ENCODE assay signal across 26 mouse cellular contexts in genomic region chr11:69563373-69563772, GRCm38 (mm10). TPM values are rescaled to one million over a fixed set of nuclear protein-coding genes. Genes with fewer than 3 reads are reported as not detected.
DNase-seq lines count a peak whose midpoint lies in the region; ATAC-seq and TF ChIP-seq lines count a peak whose summit lies in the region.
"Had no signal": no experiment of that assay in that cellular context is flagged by ENCODE, and none has a peak within 500 bp of the region (broad histone marks: within the 10 kb centered on the region; RNA-seq: fewer than 3 reads in every experiment).

No protein-coding gene starts in this region.

- no peak overlapping the region for H3K4me3 ChIP-seq in heart, embryonic 11.5 days (ENCODE audit: low read depth, low read length)
- H3K4me3 ChIP-seq in liver, embryonic 11.5 days (ENCODE audit: low read depth, low read length) = no peak overlapping the region
- H3K4me3 ChIP-seq in liver, postnatal 0 days (ENCODE audit: low read depth, low read length) = no peak overlapping the region
- no peak overlapping the region for H3K4me3 ChIP-seq in embryonic facial prominence, embryonic 11.5 days (ENCODE audit: low read depth, low read length)
- no peak overlapping the region for H3K4me3 ChIP-seq in limb, embryonic 14.5 days (replicated peaks; ENCODE audit: low read length)
- H3K4me3 ChIP-seq: hindbrain, embryonic 13.5 days; midbrain, embryonic 12.5 days had no signal

- peaks cover 6% of the 10 kb centered on the region; the same call in 1 of the 2 replicates for H3K27me3 ChIP-seq in heart, embryonic 11.5 days (ENCODE audit: control insufficient read depth, insufficient read depth, low read length)
- H3K27me3 ChIP-seq in liver, embryonic 11.5 days (replicated peaks; ENCODE audit: control insufficient read depth, insufficient read depth, low read length) = peaks cover 24% of the 10 kb centered on the region
- peaks cover 17% of the 10 kb centered on the region for H3K27me3 ChIP-seq in liver, postnatal 0 days (ENCODE audit: insufficient read depth, low read length)
- no peaks in the 10 kb centered on the region for H3K27me3 ChIP-seq in embryonic facial prominence, embryonic 11.5 days (ENCODE audit: control insufficient read depth, insufficient read depth, low read length)
- H3K27me3 ChIP-seq in limb, embryonic 14.5 days (ENCODE audit: control insufficient read depth, insufficient read depth, low read length) = no peaks in the 10 kb centered on the region
- H3K27me3 ChIP-seq: CH12.LX; hindbrain, embryonic 13.5 days had no signal

- no peak for TF ChIP-seq POLR2A in limb, embryonic 14.5 days (IDR thresholded peaks at IDR 0.05; ENCODE audit: borderline replicate concordance, extremely low read depth, insufficient read depth, insufficient read length)

- 49% methylated on average over 13 of the region's 13 CpGs for WGBS in heart, embryonic 11.5 days (ENCODE audit: insufficient replicate concordance)
- 68% methylated on average over 13 of the region's 13 CpGs for WGBS in liver, embryonic 11.5 days
- WGBS in liver, postnatal 0 days (ENCODE audit: insufficient replicate concordance) = 87% methylated on average over 13 of the region's 13 CpGs
- WGBS in embryonic facial prominence, embryonic 11.5 days = 62% methylated on average over 13 of the region's 13 CpGs
- WGBS in limb, embryonic 14.5 days = 43% methylated on average over 13 of the region's 13 CpGs

- no peak for TF ChIP-seq EP300 in liver, postnatal 0 days (IDR thresholded peaks at IDR 0.05; ENCODE audit: low read depth)

- no peak for DNase-seq in heart, adult 9 months (ENCODE audit: low spot score in 2 of 2)
- no peak for DNase-seq in liver, embryonic 11.5 days (ENCODE audit: low spot score)
- DNase-seq in liver, postnatal 0 days = no peak
- peak; percentile 60 for DNase-seq in embryonic facial prominence, embryonic 11.5 days (ENCODE audit: low spot score)
- DNase-seq in limb, embryonic 14.5 days (ENCODE audit: low spot score) = no peak
- no peak for DNase-seq in lung, postnatal 25 days (ENCODE audit: low spot score)
- DNase-seq: adrenal gland, adult 8-10 months; cerebellum, adult 18-20 months; cerebellum, postnatal 25 days; gastrocnemius, postnatal 25 days; heart, adult 18-20 months; heart, postnatal 10 days; kidney, adult 8-10 months; kidney, postnatal 14 days; layer of hippocampus, postnatal 36 days; liver; retina, postnatal 1 day; right cerebral cortex, postnatal 25 days; spleen, adult 18-20 months had no signal

- no peak overlapping the region for H3K9ac ChIP-seq in heart, embryonic 11.5 days (ENCODE audit: low read depth, low read length)
- H3K9ac ChIP-seq in liver, embryonic 11.5 days (ENCODE audit: low read depth, low read length) = no peak overlapping the region
- no peak overlapping the region for H3K9ac ChIP-seq in liver, postnatal 0 days (replicated peaks)
- no peak overlapping the region; the same call in 1 of the 2 replicates for H3K9ac ChIP-seq in embryonic facial prominence, embryonic 11.5 days (replicated peaks; ENCODE audit: low read length)
- no peak overlapping the region for H3K9ac ChIP-seq in limb, embryonic 14.5 days (ENCODE audit: low read depth, low read length, severe bottlenecking)
- H3K9ac ChIP-seq: hindbrain, embryonic 13.5 days; midbrain, embryonic 12.5 days had no signal

- H3K27ac ChIP-seq in heart, embryonic 11.5 days (ENCODE audit: low read depth, low read length) = peak overlapping the region; percentile 25; the same call in 1 of the 2 replicates
- H3K27ac ChIP-seq in liver, embryonic 11.5 days (ENCODE audit: low read depth, low read length) = peak overlapping the region; percentile 13; the same call in 1 of the 2 replicates
- no peak overlapping the region for H3K27ac ChIP-seq in liver, postnatal 0 days (ENCODE audit: low read depth)
- H3K27ac ChIP-seq in embryonic facial prominence, embryonic 11.5 days (replicated peaks; ENCODE audit: low read depth, low read length) = no peak overlapping the region; the same call in 1 of the 2 replicates
- peak overlapping the region; percentile 20; the same call in 1 of the 2 replicates for H3K27ac ChIP-seq in limb, embryonic 14.5 days (replicated peaks; ENCODE audit: low read depth, low read length)
- H3K27ac ChIP-seq: hindbrain, embryonic 13.5 days; midbrain, embryonic 12.5 days had no signal

- TF ChIP-seq CTCF in liver, postnatal 0 days (IDR thresholded peaks at IDR 0.05; ENCODE audit: low read depth) = no peak

- peaks cover 2% of the 10 kb centered on the region; the same call in 1 of the 2 replicates for H3K36me3 ChIP-seq in heart, embryonic 11.5 days (ENCODE audit: control insufficient read depth, insufficient read depth, low read length)
- peaks cover 11% of the 10 kb centered on the region; the same call in 1 of the 2 replicates for H3K36me3 ChIP-seq in liver, embryonic 11.5 days (ENCODE audit: control insufficient read depth, insufficient read depth, low read length)
- peaks cover 38% of the 10 kb centered on the region for H3K36me3 ChIP-seq in liver, postnatal 0 days (replicated peaks; ENCODE audit: insufficient read depth, low read length)
- H3K36me3 ChIP-seq in embryonic facial prominence, embryonic 11.5 days (replicated peaks; ENCODE audit: control insufficient read depth, insufficient read depth, low read depth, low read length) = peaks cover 2% of the 10 kb centered on the region
- H3K36me3 ChIP-seq in limb, embryonic 14.5 days (ENCODE audit: control insufficient read depth, insufficient read depth, low read length) = peaks cover 46% of the 10 kb centered on the region

- peak overlapping the region; percentile 22 for H3K4me2 ChIP-seq in heart, embryonic 11.5 days
- H3K4me2 ChIP-seq in liver, embryonic 11.5 days = no peak overlapping the region
- H3K4me2 ChIP-seq in liver, postnatal 0 days (ENCODE audit: low read depth, low read length) = no peak overlapping the region
- no peak overlapping the region for H3K4me2 ChIP-seq in embryonic facial prominence, embryonic 11.5 days (ENCODE audit: low read depth, low read length)
- no peak overlapping the region for H3K4me2 ChIP-seq in limb, embryonic 14.5 days (replicated peaks; ENCODE audit: low read depth, low read length, severe bottlenecking)
- H3K4me2 ChIP-seq: hindbrain, embryonic 13.5 days; midbrain, embryonic 12.5 days had no signal

- no peaks in the 10 kb centered on the region for H3K9me3 ChIP-seq in heart, embryonic 11.5 days (replicated peaks; ENCODE audit: control insufficient read depth, low read length)
- no peaks in the 10 kb centered on the region for H3K9me3 ChIP-seq in liver, embryonic 11.5 days (ENCODE audit: control insufficient read depth, low read length)
- no peaks in the 10 kb centered on the region for H3K9me3 ChIP-seq in liver, postnatal 0 days (ENCODE audit: low read length)
- H3K9me3 ChIP-seq in embryonic facial prominence, embryonic 11.5 days (replicated peaks; ENCODE audit: control insufficient read depth, low read length) = no peaks in the 10 kb centered on the region
- H3K9me3 ChIP-seq in limb, embryonic 14.5 days (ENCODE audit: control insufficient read depth, low read length) = no peaks in the 10 kb centered on the region
- H3K9me3 ChIP-seq: hindbrain, embryonic 13.5 days; midbrain, embryonic 12.5 days had no signal

- peaks cover 47% of the 10 kb centered on the region for H3K4me1 ChIP-seq in heart, embryonic 11.5 days (ENCODE audit: control insufficient read depth, insufficient read depth, low read length)
- H3K4me1 ChIP-seq in liver, embryonic 11.5 days (replicated peaks; ENCODE audit: control insufficient read depth, insufficient read depth, low read length) = peaks cover 34% of the 10 kb centered on the region
- peaks cover 9% of the 10 kb centered on the region; the same call in 1 of the 2 replicates for H3K4me1 ChIP-seq in liver, postnatal 0 days (ENCODE audit: insufficient read depth)
- H3K4me1 ChIP-seq in embryonic facial prominence, embryonic 11.5 days (ENCODE audit: control insufficient read depth, insufficient read depth, low read length) = peaks cover 7% of the 10 kb centered on the region; the same call in 1 of the 2 replicates
- H3K4me1 ChIP-seq in limb, embryonic 14.5 days (ENCODE audit: control insufficient read depth, insufficient read depth, low read length) = peaks cover 30% of the 10 kb centered on the region

- ATAC-seq in heart, embryonic 11.5 days (replicated peaks; ENCODE audit: insufficient number of reproducible peaks, low FRiP score, low TSS enrichment) = no peak
- ATAC-seq in liver, embryonic 11.5 days (replicated peaks; ENCODE audit: low FRiP score) = no peak
- ATAC-seq in liver, postnatal 0 days = no peak
- ATAC-seq in embryonic facial prominence, embryonic 11.5 days (replicated peaks; ENCODE audit: insufficient number of reproducible peaks, low FRiP score, low TSS enrichment, low read depth) = no peak
- no peak for ATAC-seq in limb, embryonic 14.5 days (ENCODE audit: low FRiP score, low read depth)
- ATAC-seq: activated CD4-positive, CD25-positive, alpha-beta regulatory T cell, adult 4 months; inflammation-experienced regulatory T-cells, adult 6 months; lung, postnatal 0 days had no signal

RNA-seq across cellular contexts. Expression of gene Efnb3, which starts 3.4 kb away (rescaled TPM):
- polyA plus RNA-seq in heart, embryonic 11.5 days (2014; fragmentation: Nextera tagmentation; extraction: Ambion mirVana) = 15.2 and 19.0 TPM in 2 replicates
- polyA plus RNA-seq in liver, embryonic 11.5 days (2014; fragmentation: Nextera tagmentation; extraction: Ambion mirVana) = 1.8 and 2.4 TPM in 2 replicates
- 0.19 and 0.20 TPM in 2 replicates for polyA plus RNA-seq in liver, postnatal 0 days (2015; fragmentation: Nextera tagmentation; extraction: Ambion mirVana)
- 11.2 and 11.3 TPM in 2 replicates for polyA plus RNA-seq in embryonic facial prominence, embryonic 11.5 days (2014; fragmentation: Nextera tagmentation; extraction: Ambion mirVana)
- polyA plus RNA-seq in limb, embryonic 14.5 days (2012; rRNA removed) = 57.6 and 78.1 TPM in 2 replicates
- 12.7 and 14.6 TPM in 2 replicates for polyA plus RNA-seq in limb, embryonic 14.5 days (2014; fragmentation: Nextera tagmentation; extraction: Ambion mirVana)

RNA-seq across cellular contexts. Expression of gene Dnah2, which starts 14.5 kb away (rescaled TPM):
- polyA plus RNA-seq in heart, embryonic 11.5 days (2014; fragmentation: Nextera tagmentation; extraction: Ambion mirVana) = 0.20 and 1.3 TPM in 2 replicates
- polyA plus RNA-seq in liver, embryonic 11.5 days (2014; fragmentation: Nextera tagmentation; extraction: Ambion mirVana) = 0.14 and 0.52 TPM in 2 replicates
- polyA plus RNA-seq in liver, postnatal 0 days (2015; fragmentation: Nextera tagmentation; extraction: Ambion mirVana) = 0.04 and 0.05 TPM in 2 replicates
- polyA plus RNA-seq in embryonic facial prominence, embryonic 11.5 days (2014; fragmentation: Nextera tagmentation; extraction: Ambion mirVana) = 1.5 and 2.1 TPM in 2 replicates
- polyA plus RNA-seq in limb, embryonic 14.5 days (2012; rRNA removed) = 4.5 and 4.7 TPM in 2 replicates
- 3.6 and 4.2 TPM in 2 replicates for polyA plus RNA-seq in limb, embryonic 14.5 days (2014; fragmentation: Nextera tagmentation; extraction: Ambion mirVana)

RNA-seq across cellular contexts. Expression of gene Wrap53, which starts 16.7 kb away (rescaled TPM):
- 20.3 and 22.9 TPM in 2 replicates for polyA plus RNA-seq in heart, embryonic 11.5 days (2014; fragmentation: Nextera tagmentation; extraction: Ambion mirVana)
- polyA plus RNA-seq in liver, embryonic 11.5 days (2014; fragmentation: Nextera tagmentation; extraction: Ambion mirVana) = 33.7 and 39.3 TPM in 2 replicates
- 8.1 and 10.0 TPM in 2 replicates for polyA plus RNA-seq in liver, postnatal 0 days (2015; fragmentation: Nextera tagmentation; extraction: Ambion mirVana)
- 40.2 and 40.9 TPM in 2 replicates for polyA plus RNA-seq in embryonic facial prominence, embryonic 11.5 days (2014; fragmentation: Nextera tagmentation; extraction: Ambion mirVana)
- polyA plus RNA-seq in limb, embryonic 14.5 days (2012; rRNA removed) = 19.0 and 25.1 TPM in 2 replicates
- 20.6 and 20.8 TPM in 2 replicates for polyA plus RNA-seq in limb, embryonic 14.5 days (2014; fragmentation: Nextera tagmentation; extraction: Ambion mirVana)

RNA-seq across cellular contexts. Expression of gene Trp53, which starts 16.8 kb away (rescaled TPM):
- 103 and 107 TPM in 2 replicates for polyA plus RNA-seq in heart, embryonic 11.5 days (2014; fragmentation: Nextera tagmentation; extraction: Ambion mirVana)
- polyA plus RNA-seq in liver, embryonic 11.5 days (2014; fragmentation: Nextera tagmentation; extraction: Ambion mirVana) = 196 and 198 TPM in 2 replicates
- polyA plus RNA-seq in liver, postnatal 0 days (2015; fragmentation: Nextera tagmentation; extraction: Ambion mirVana) = 32.6 and 33.5 TPM in 2 replicates
- polyA plus RNA-seq in embryonic facial prominence, embryonic 11.5 days (2014; fragmentation: Nextera tagmentation; extraction: Ambion mirVana) = 200 and 215 TPM in 2 replicates
- polyA plus RNA-seq in limb, embryonic 14.5 days (2012; rRNA removed) = 173 and 200 TPM in 2 replicates
- polyA plus RNA-seq in limb, embryonic 14.5 days (2014; fragmentation: Nextera tagmentation; extraction: Ambion mirVana) = 138 and 155 TPM in 2 replicates

RNA-seq across cellular contexts. Expression of gene Atp1b2, which starts 42.4 kb away (rescaled TPM):
- polyA plus RNA-seq in heart, embryonic 11.5 days (2014; fragmentation: Nextera tagmentation; extraction: Ambion mirVana) = 31.0 and 36.2 TPM in 2 replicates
- 76.2 and 79.5 TPM in 2 replicates for polyA plus RNA-seq in liver, embryonic 11.5 days (2014; fragmentation: Nextera tagmentation; extraction: Ambion mirVana)
- 4.0 and 5.3 TPM in 2 replicates for polyA plus RNA-seq in liver, postnatal 0 days (2015; fragmentation: Nextera tagmentation; extraction: Ambion mirVana)
- 5.2 and 6.0 TPM in 2 replicates for polyA plus RNA-seq in embryonic facial prominence, embryonic 11.5 days (2014; fragmentation: Nextera tagmentation; extraction: Ambion mirVana)
- 17.9 and 20.6 TPM in 2 replicates for polyA plus RNA-seq in limb, embryonic 14.5 days (2012; rRNA removed)
- polyA plus RNA-seq in limb, embryonic 14.5 days (2014; fragmentation: Nextera tagmentation; extraction: Ambion mirVana) = 9.1 and 10.4 TPM in 2 replicates

Comparison
In these comparisons a context has a peak if more than half of its experiments do, and no peak if none do; other contexts are left out.
1. H3K27ac ChIP-seq: peak in heart, embryonic 11.5 days (single experiment), liver, embryonic 11.5 days (single experiment) and limb, embryonic 14.5 days (single experiment); none in liver, postnatal 0 days (single experiment) and embryonic facial prominence, embryonic 11.5 days (single experiment).